In genomic region chr6:145307237-145307636, GRCm38 (mm10) we compare ENCODE assay signal across 11 mouse cellular contexts. TPM values are rescaled to one million over a fixed set of nuclear protein-coding genes. Genes with fewer than 3 reads are reported as not detected.
DNase-seq lines count a peak whose midpoint lies in the region; ATAC-seq lines count a peak whose summit lies in the region.
"Had no signal": no experiment of that assay in that cellular context is flagged by ENCODE, and none has a peak within 500 bp of the region (broad histone marks: within the 10 kb centered on the region; RNA-seq: fewer than 3 reads in every experiment).

No protein-coding gene starts in this region.

- no peak overlapping the region for H3K27ac ChIP-seq in heart, embryonic 10.5 days
- H3K27ac ChIP-seq in liver, embryonic 11.5 days (ENCODE audit: low read depth, low read length): no peak overlapping the region
- no peak overlapping the region for H3K27ac ChIP-seq in kidney, embryonic 15.5 days
- H3K27ac ChIP-seq: neural tube, embryonic 13.5 days had no signal

- H3K27me3 ChIP-seq in heart, embryonic 10.5 days (ENCODE audit: insufficient read depth, poor library complexity, severe bottlenecking): peaks cover 56% of the 10 kb centered on the region
- H3K27me3 ChIP-seq in liver, embryonic 11.5 days (replicated peaks; ENCODE audit: control insufficient read depth, insufficient read depth, low read length): no peaks in the 10 kb centered on the region
- H3K27me3 ChIP-seq in kidney, embryonic 15.5 days: 0 out of 2 replicates have a peak, but pooled peaks cover 3% of the 10 kb centered on the region
- H3K27me3 ChIP-seq: neural tube, embryonic 13.5 days had no signal

- H3K4me2 ChIP-seq in liver, embryonic 11.5 days: 0 out of 2 replicates have a peak overlapping the region, but pooled peaks have one; percentile 43
- no peak overlapping the region for H3K4me2 ChIP-seq in kidney, embryonic 15.5 days
- H3K4me2 ChIP-seq: neural tube, embryonic 13.5 days had no signal

- H3K9me3 ChIP-seq in heart, embryonic 10.5 days: 0 out of 2 replicates have a peak, but pooled peaks cover 4% of the 10 kb centered on the region
- H3K9me3 ChIP-seq in liver, embryonic 11.5 days (ENCODE audit: control insufficient read depth, low read length): no peaks in the 10 kb centered on the region
- H3K9me3 ChIP-seq in kidney, embryonic 15.5 days (replicated peaks): no peaks in the 10 kb centered on the region
- H3K9me3 ChIP-seq: neural tube, embryonic 13.5 days had no signal

- DNase-seq in heart, adult 18-20 months: peak; percentile 7 to 59
- DNase-seq in heart, embryonic 10.5 days (ENCODE audit: low spot score): no peak
- DNase-seq in B cell, adult 2 months: peak; percentile 79 to 81
- no peak for DNase-seq in liver, embryonic 11.5 days (ENCODE audit: low spot score)
- no peak for DNase-seq in ovary, postnatal 14 days (ENCODE audit: low spot score)
- no peak for DNase-seq in cerebellum, adult 11-12 months
- DNase-seq: cerebellum, adult 8-10 months had no signal

- no peaks in the 10 kb centered on the region for H3K36me3 ChIP-seq in heart, embryonic 10.5 days
- no peaks in the 10 kb centered on the region for H3K36me3 ChIP-seq in liver, embryonic 11.5 days (ENCODE audit: control insufficient read depth, insufficient read depth, low read length)
- H3K36me3 ChIP-seq in kidney, embryonic 15.5 days: no peaks in the 10 kb centered on the region
- H3K36me3 ChIP-seq: neural tube, embryonic 13.5 days had no signal

- H3K9ac ChIP-seq in liver, embryonic 11.5 days (ENCODE audit: low read depth, low read length): no peak overlapping the region
- no peak overlapping the region for H3K9ac ChIP-seq in kidney, embryonic 15.5 days
- H3K9ac ChIP-seq: neural tube, embryonic 13.5 days had no signal

- no peak overlapping the region for H3K4me3 ChIP-seq in heart, embryonic 10.5 days
- no peak overlapping the region for H3K4me3 ChIP-seq in liver, embryonic 11.5 days (ENCODE audit: low read depth, low read length)
- H3K4me3 ChIP-seq in kidney, embryonic 15.5 days (replicated peaks): no peak overlapping the region
- H3K4me3 ChIP-seq: erythroblast, embryonic 14.5 days; neural tube, embryonic 13.5 days had no signal

- no peak for ATAC-seq in liver, embryonic 11.5 days (replicated peaks; ENCODE audit: low FRiP score)
- ATAC-seq in monocyte, adult 5-6 weeks (replicated peaks; ENCODE audit: insufficient number of reproducible peaks, low FRiP score, low TSS enrichment, poor library complexity, severe bottlenecking): peak; percentile 70
- ATAC-seq in kidney, embryonic 15.5 days (replicated peaks; ENCODE audit: low FRiP score): no peak

- peaks cover 18% of the 10 kb centered on the region for H3K4me1 ChIP-seq in heart, embryonic 10.5 days
- peaks cover 19% of the 10 kb centered on the region for H3K4me1 ChIP-seq in liver, embryonic 11.5 days (replicated peaks; ENCODE audit: control insufficient read depth, insufficient read depth, low read length)
- peaks cover 18% of the 10 kb centered on the region for H3K4me1 ChIP-seq in kidney, embryonic 15.5 days

- WGBS in heart, embryonic 10.5 days: 90% methylated on average over 8 of the region's 8 CpGs
- 65% methylated on average over 8 of the region's 8 CpGs for WGBS in liver, embryonic 11.5 days
- WGBS in kidney, embryonic 15.5 days: 93% methylated on average over 8 of the region's 8 CpGs

RNA-seq across cellular contexts. Expression of gene Kras, which starts 57.2 kb away (rescaled TPM):
- total RNA-seq in heart, adult 18-20 months (2021): 10 to 100 TPM; 35.0 to 37.7 TPM
- polyA plus RNA-seq in heart, embryonic 10.5 days (2016; fragmentation: Nextera tagmentation; extraction: Ambion mirVana): 45.2 and 70.6 TPM in 2 replicates
- 92.3 and 92.8 TPM in 2 replicates for polyA plus RNA-seq in liver, embryonic 11.5 days (2014; fragmentation: Nextera tagmentation; extraction: Ambion mirVana)
- 80.5 to 105 TPM (median 99.5 TPM) in 3 replicates for total RNA-seq in monocyte, adult 5-6 weeks (2017)
- polyA plus RNA-seq in kidney, embryonic 15.5 days (2015; fragmentation: Nextera tagmentation; extraction: Ambion mirVana): 73.8 and 76.3 TPM in 2 replicates

Comparison
In these comparisons a context has a peak if more than half of its experiments do, and no peak if none do; other contexts are left out.
1. DNase-seq: peak in heart, adult 18-20 months (2 of 2) and B cell, adult 2 months (2 of 2); none in heart, embryonic 10.5 days (single experiment), liver, embryonic 11.5 days (single experiment), ovary, postnatal 14 days (single experiment) and cerebellum, adult 11-12 months (single experiment).